Mouse (Mus musculus): ENCODE measurements around the gene Cd248.

DNA sequence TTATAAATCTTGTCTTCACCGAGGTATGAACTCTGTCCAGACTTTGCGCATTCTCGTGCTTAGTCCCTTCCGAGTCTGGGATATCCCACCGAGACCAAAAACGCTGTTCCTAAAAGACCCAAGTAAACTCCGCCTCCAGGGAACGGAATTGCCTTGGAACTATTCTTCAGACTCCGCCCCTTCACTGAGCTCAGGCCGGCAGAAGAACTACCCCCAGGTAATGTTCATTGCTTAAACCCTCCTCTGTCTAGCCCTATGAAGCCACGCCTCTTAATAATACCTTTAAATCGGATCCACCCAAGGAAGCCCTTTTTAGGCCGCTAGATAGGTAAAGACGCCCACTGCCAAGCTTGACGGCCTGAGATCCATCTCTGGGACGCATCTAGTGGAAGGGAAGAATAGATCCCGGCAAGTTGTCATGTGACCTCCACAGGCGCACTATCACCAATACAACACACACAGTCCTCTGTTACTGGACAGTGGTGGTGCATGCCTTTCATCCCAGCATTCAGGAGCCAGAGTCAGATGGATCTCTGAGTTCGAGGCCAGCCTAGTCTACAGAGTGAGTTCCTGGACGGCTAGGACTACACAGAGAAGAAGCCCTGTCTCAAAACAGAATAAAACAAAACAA lies 4.6 kb downstream of the Cd248 start:
- TF ChIP-seq USF1 (IDR thresholded peaks at IDR 0.05; ENCODE audit: low read depth) (peak; percentile 23), CTCF (IDR thresholded peaks at IDR 0.05; ENCODE audit: control insufficient read depth, insufficient read depth, insufficient read length) (no peak), CEBPB (IDR thresholded peaks at IDR 0.05; ENCODE audit: low read depth) (no peak)

Measured in C2C12 (cell line).